Mouse (Mus musculus) ES-E14 (cell line): Measurements from ENCODE around the gene Ttn.

Experiments used
- HCFC1 ChIP-seq: IDR thresholded peaks from 2 replicates; pipeline ENCODE4 v1.6.1; 2012; ENCODE audit warnings: low read length, inconsistent platforms, borderline replicate concordance; ENCODE audit not compliant: insufficient read depth
- ZC3H11A ChIP-seq: IDR thresholded peaks from 2 replicates; pipeline ENCODE4 v1.6.1; 2012; ENCODE audit warnings: low read depth, mild to moderate bottlenecking, inconsistent platforms, low read length, borderline replicate concordance
- ZNF384 ChIP-seq: IDR thresholded peaks from 2 replicates; pipeline ENCODE4 v1.6.1; 2012; ENCODE audit warnings: low read depth, low read length, inconsistent platforms

DNA sequence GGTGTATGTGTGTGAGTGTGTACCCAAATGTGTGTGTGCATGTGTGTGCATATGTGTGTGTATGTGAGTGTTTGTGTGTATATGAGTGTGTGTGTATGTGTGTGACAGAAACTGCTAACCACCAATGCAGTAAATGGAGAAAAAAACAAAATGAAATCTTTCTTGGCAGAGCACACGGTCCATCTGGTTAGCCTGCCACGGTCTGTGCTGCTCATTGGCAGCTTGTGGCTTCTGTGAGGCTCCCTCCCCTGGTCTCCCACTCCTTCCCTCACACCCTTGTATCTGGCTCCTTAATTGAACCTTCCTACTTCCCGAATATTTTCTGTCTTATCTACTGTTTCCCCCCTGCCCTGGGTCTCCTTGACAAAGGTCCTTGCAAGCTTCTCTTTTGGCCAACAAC, 53.5 kb downstream of the Ttn start:
- TF ChIP-seq HCFC1: no peak
- TF ChIP-seq ZNF384: no peak
- TF ChIP-seq ZC3H11A: no peak
